Mouse (Mus musculus): ENCODE results near the gene Nrk. TPM values are rescaled to one million over a fixed set of nuclear protein-coding genes. Genes with fewer than 3 reads are reported as not detected.

The Nrk gene
- under 1 TPM; 0.05 to 0.14 TPM for total RNA-seq (2021)
- long read RNA-seq, experiment 1, result 0 reads
- long read RNA-seq, experiment 2, result 0 reads

GRCm38 (mm10) chrX:138914041-138914776, at the start of gene Nrk:
Gene Nrk (plus strand): TSS chrX:138914430.
- DNase-seq (ENCODE audit: extremely low spot score in 1 of 2, low spot score in 2 of 2), result no peak
- no peak within 1 kb of the TSS for H3K4me3 ChIP-seq
- no peak within 1 kb of the TSS for H3K27ac ChIP-seq
- TF ChIP-seq CTCF (IDR thresholded peaks at IDR 0.05), result no peak
- intact Hi-C loops (cut with DNase I), result no loop called here

- DNase-seq (ENCODE audit: extremely low spot score in 1 of 2, low spot score in 2 of 2), result no peak
- no peak for TF ChIP-seq CTCF (IDR thresholded peaks at IDR 0.05)
- no peak overlapping the region for H3K27ac ChIP-seq
- intact Hi-C loops (cut with DNase I), result no loop called here
- H3K4me3 ChIP-seq, result no peak overlapping the region
Measured at GRCm38 (mm10) chrX:138913366-138913765, 864 bp upstream of the Nrk start.

GRCm38 (mm10) chrX:138914777-138915114, 516 bp downstream of the Nrk start:
- DNase-seq (ENCODE audit: extremely low spot score in 1 of 2, low spot score in 2 of 2), result no peak
- Histone ChIP-seq H3K27ac (no peak overlapping the region), H3K4me3 (no peak overlapping the region)
- TF ChIP-seq CTCF (IDR thresholded peaks at IDR 0.05), result no peak
- intact Hi-C loops (cut with DNase I), result no loop called here

- intact Hi-C loops (cut with DNase I), result no loop called here
- Histone ChIP-seq H3K27ac (no peak overlapping the region), H3K4me3 (no peak overlapping the region)
- DNase-seq (ENCODE audit: extremely low spot score in 1 of 2, low spot score in 2 of 2), result no peak
- TF ChIP-seq CTCF (IDR thresholded peaks at IDR 0.05), result no peak; the same call in none of the 2 replicates
Measured at GRCm38 (mm10) chrX:138919030-138919429, 4.8 kb downstream of the Nrk start.

GRCm38 (mm10) chrX:138943905-138944304, 29.7 kb downstream of the Nrk start:
- DNase-seq (ENCODE audit: extremely low spot score in 1 of 2, low spot score in 2 of 2), result no peak
- no peak for TF ChIP-seq CTCF (IDR thresholded peaks at IDR 0.05)
- H3K4me3 ChIP-seq, result no peak overlapping the region
- H3K27ac ChIP-seq, result no peak overlapping the region
- intact Hi-C loops (cut with DNase I), result no loop called here

GRCm38 (mm10) chrX:138960713-138961112, 46.5 kb downstream of the Nrk start:
- TF ChIP-seq CTCF (IDR thresholded peaks at IDR 0.05), result no peak
- intact Hi-C loops (cut with DNase I), result no loop called here
- no peak overlapping the region for H3K4me3 ChIP-seq
- no peak overlapping the region for H3K27ac ChIP-seq
- DNase-seq (ENCODE audit: extremely low spot score in 1 of 2, low spot score in 2 of 2), result no peak

- Histone ChIP-seq H3K4me3 (no peak overlapping the region), H3K27ac (no peak overlapping the region)
- intact Hi-C loops (cut with DNase I), result no loop called here
- DNase-seq (ENCODE audit: extremely low spot score in 1 of 2, low spot score in 2 of 2), result no peak
- TF ChIP-seq CTCF (IDR thresholded peaks at IDR 0.05), result no peak
Measured at GRCm38 (mm10) chrX:138978501-138978900, 64.3 kb downstream of the Nrk start.

GRCm38 (mm10) chrX:138979249-138979648, 65.0 kb downstream of the Nrk start:
- DNase-seq (ENCODE audit: extremely low spot score in 1 of 2, low spot score in 2 of 2), result no peak

GRCm38 (mm10) chrX:139014524-139014923, 100.3 kb downstream of the Nrk start:
- DNase-seq (ENCODE audit: extremely low spot score in 1 of 2, low spot score in 2 of 2), result no peak
- TF ChIP-seq CTCF (IDR thresholded peaks at IDR 0.05), result no peak
- Histone ChIP-seq H3K4me3 (no peak overlapping the region), H3K27ac (no peak overlapping the region)
- intact Hi-C loops (cut with DNase I), result loop anchor here (10.0 kb wide), 1 partner anchor 820 kb away; no protein-coding TSS in a partner anchor

More at GRCm38 (mm10) chrX:138979249-138979648, 65.0 kb downstream of the Nrk start:
- no peak for TF ChIP-seq CTCF (IDR thresholded peaks at IDR 0.05)
- no peak overlapping the region for H3K27ac ChIP-seq
- no peak overlapping the region for H3K4me3 ChIP-seq
- intact Hi-C loops (cut with DNase I), result no loop called here

- peak; percentile 43 for TF ChIP-seq CTCF (IDR thresholded peaks at IDR 0.05)
- intact Hi-C loops (cut with DNase I), result loop anchor here (5.0 to 10.0 kb wide), 2 partner anchors 351 to 818 kb away; no protein-coding TSS in a partner anchor
- Histone ChIP-seq H3K27ac (no peak overlapping the region), H3K4me3 (no peak overlapping the region)
- DNase-seq (ENCODE audit: extremely low spot score in 1 of 2, low spot score in 2 of 2), result no peak
Measured at GRCm38 (mm10) chrX:139016540-139016939, 102.3 kb downstream of the Nrk start.

GRCm38 (mm10) chrX:139026532-139027097, 112.4 kb downstream of the Nrk start:
- no peak for TF ChIP-seq CTCF (IDR thresholded peaks at IDR 0.05)
- no peak for DNase-seq (ENCODE audit: extremely low spot score in 1 of 2, low spot score in 2 of 2)
- H3K27ac ChIP-seq, result no peak overlapping the region
- intact Hi-C loops (cut with DNase I), result no loop called here
- H3K4me3 ChIP-seq, result no peak overlapping the region

- no peak for DNase-seq (ENCODE audit: extremely low spot score in 1 of 2, low spot score in 2 of 2)
- no peak for TF ChIP-seq CTCF (IDR thresholded peaks at IDR 0.05)
- no peak overlapping the region for H3K27ac ChIP-seq
- no peak overlapping the region for H3K4me3 ChIP-seq
- intact Hi-C loops (cut with DNase I), result no loop called here
Measured at GRCm38 (mm10) chrX:139027296-139027695, 113.1 kb downstream of the Nrk start.

GRCm38 (mm10) chrX:139027909-139028308, 113.7 kb downstream of the Nrk start:
- no peak for DNase-seq (ENCODE audit: extremely low spot score in 1 of 2, low spot score in 2 of 2)
- Histone ChIP-seq H3K27ac (no peak overlapping the region), H3K4me3 (no peak overlapping the region)
- intact Hi-C loops (cut with DNase I), result no loop called here
- TF ChIP-seq CTCF (IDR thresholded peaks at IDR 0.05), result no peak
